Mouse (Mus musculus) liver (tissue): ENCODE results near the gene Itfg1.
"Not testable (repeated sequence)": the region's sequence is repeated elsewhere in the genome, so short reads cannot be mapped to it uniquely, and the experiment has no call there.

ENCODE experiments used
- DNase-seq: peaks from one replicate; pipeline ENCODE4 v3.0.0-alpha.2; 2020; ENCODE audit warnings: mixed read lengths

Gene Itfg1

GRCm38 (mm10) chr8:85840657-85841488, at the start of gene Itfg1, which contains the start of gene Phkb:
Gene Itfg1 (minus strand): TSS chr8:85840921.
Gene Phkb (plus strand): TSS chr8:85840959.
- DNase-seq: peak; percentile 91

- DNase-seq: no peak
These were observed 44.1 kb upstream of the Itfg1 start for GRCm38 (mm10) chr8:85884811-85885210.

- peak; percentile 51 for DNase-seq
These were observed 38.9 kb upstream of the Itfg1 start for GRCm38 (mm10) chr8:85879624-85880023.

- no peak for DNase-seq
These were observed 37.3 kb upstream of the Itfg1 start for GRCm38 (mm10) chr8:85877976-85878375.

- DNase-seq: no peak
These were observed 30.9 kb upstream of the Itfg1 start for GRCm38 (mm10) chr8:85871660-85872059.

GRCm38 (mm10) chr8:85862381-85862780, 21.7 kb upstream of the Itfg1 start:
- no peak for DNase-seq

GRCm38 (mm10) chr8:85860612-85861011, 19.9 kb upstream of the Itfg1 start:
- no peak for DNase-seq

- DNase-seq: not testable (repeated sequence)
These were observed 16.6 kb upstream of the Itfg1 start for GRCm38 (mm10) chr8:85857227-85857896.

- no peak for DNase-seq
These were observed 13.8 kb upstream of the Itfg1 start for GRCm38 (mm10) chr8:85854220-85855123.

GRCm38 (mm10) chr8:85845887-85846286, 5.2 kb upstream of the Itfg1 start:
- no peak for DNase-seq

GRCm38 (mm10) chr8:85841489-85841795, 721 bp upstream of the Itfg1 start:
- DNase-seq: no peak

- DNase-seq: no peak
These were observed 635 bp downstream of the Itfg1 start for GRCm38 (mm10) chr8:85839916-85840656.

GRCm38 (mm10) chr8:85813621-85814020, 27.1 kb downstream of the Itfg1 start:
- no peak for DNase-seq

- DNase-seq: peak; percentile 8
These were observed 39.3 kb downstream of the Itfg1 start for GRCm38 (mm10) chr8:85801408-85801807.

GRCm38 (mm10) chr8:85800164-85800563, 40.6 kb downstream of the Itfg1 start:
- DNase-seq: no peak

GRCm38 (mm10) chr8:85796392-85796791, 44.3 kb downstream of the Itfg1 start:
- DNase-seq: not testable (repeated sequence)

- no peak for DNase-seq
These were observed 52.4 kb downstream of the Itfg1 start for GRCm38 (mm10) chr8:85788341-85788740.

- no peak for DNase-seq
These were observed 52.8 kb downstream of the Itfg1 start for GRCm38 (mm10) chr8:85787909-85788308.

- no peak for DNase-seq
These were observed 55.2 kb downstream of the Itfg1 start for GRCm38 (mm10) chr8:85785506-85785905.

- DNase-seq: no peak
These were observed 56.9 kb downstream of the Itfg1 start for GRCm38 (mm10) chr8:85783871-85784270.

- no peak for DNase-seq
These were observed 60.6 kb downstream of the Itfg1 start for GRCm38 (mm10) chr8:85780091-85780490.

GRCm38 (mm10) chr8:85745053-85745452, 95.7 kb downstream of the Itfg1 start:
- DNase-seq: no peak
